Mouse (Mus musculus): Measurements from ENCODE around the gene Sh2b3. TPM values are rescaled to one million over a fixed set of nuclear protein-coding genes. Genes with fewer than 3 reads are reported as not detected.

Gene Sh2b3
- total and polyA plus RNA-seq, 3 experiments: 22.8 to 38.3 (median 35.4) TPM

DNA sequence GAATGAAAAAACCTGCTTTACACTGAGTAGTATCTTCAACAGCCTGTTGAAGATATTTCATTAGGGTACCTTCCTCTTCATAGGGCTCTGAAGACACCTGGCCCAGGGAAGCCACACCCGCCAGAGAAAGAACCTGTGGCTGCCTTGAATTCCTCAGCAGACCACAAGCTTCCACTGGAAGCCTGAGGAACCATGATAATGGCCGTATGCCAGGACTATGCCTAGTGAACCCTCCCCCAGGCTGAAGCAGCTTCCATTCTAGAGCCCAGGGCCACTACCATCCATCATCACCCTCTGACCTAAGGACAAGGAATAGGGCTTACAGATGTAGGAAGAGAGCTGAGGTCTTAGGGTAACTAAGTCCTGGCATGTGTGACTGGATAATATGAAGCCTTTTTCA lies 17.3 kb downstream of the Sh2b3 start:
- H3K27me3 ChIP-seq (replicated peaks): no peaks in the 10 kb centered on the region
- no peak overlapping the region for H3K9ac ChIP-seq (ENCODE audit: insufficient read depth, low read depth)
- no peak for DNase-seq (ENCODE audit: extremely low read depth)
- dilution Hi-C loops (cut with MboI; ENCODE audit: extremely low pct_ligation_motif_present, extremely low pct_unique_long_range_greater_than_20kb, low sequenced_read_pairs) (no loop called here), in situ Hi-C loops (cut with MboI; ENCODE audit: low pct_ligation_motif_present, low pct_unique_long_range_greater_than_20kb, low sequenced_read_pairs) (no loop called here)
- no peak overlapping the region for H3K4me2 ChIP-seq (ENCODE audit: insufficient read depth, low read depth, poor library complexity, severe bottlenecking)
- TF ChIP-seq ZMIZ1 (IDR thresholded peaks at IDR 0.05; ENCODE audit: low read depth, low read length) (peak; percentile 27; the same call in 1 of the 2 replicates), ZNF384 (IDR thresholded peaks at IDR 0.05; ENCODE audit: low read depth, low read length) (no peak)
- peaks cover 20 to 45% of the 10 kb centered on the region in 2 experiments for H3K4me1 ChIP-seq (ENCODE audit: control insufficient read depth in 1 of 2, insufficient read depth in 2 of 2)
- H3K27ac ChIP-seq (ENCODE audit: insufficient read depth, low read depth): no peak overlapping the region
- peaks cover 41% of the 10 kb centered on the region for H3K79me2 ChIP-seq (replicated peaks; ENCODE audit: control insufficient read depth, extremely low read depth, insufficient read depth, poor library complexity, severe bottlenecking)
- H3K4me3 ChIP-seq (replicated peaks in 1 of 3; ENCODE audit: low read depth in 2 of 3, low read length in 2 of 3, poor library complexity in 1 of 3): no peak overlapping the region
- no peaks in the 10 kb centered on the region for H3K9me3 ChIP-seq (replicated peaks; ENCODE audit: low read length)
- H3K36me3 ChIP-seq (replicated peaks in 1 of 2; ENCODE audit: control insufficient read depth in 1 of 2, insufficient read depth in 1 of 2, low read length in 1 of 2): peaks cover 92 to 100% of the 10 kb centered on the region in 2 experiments

DNA sequence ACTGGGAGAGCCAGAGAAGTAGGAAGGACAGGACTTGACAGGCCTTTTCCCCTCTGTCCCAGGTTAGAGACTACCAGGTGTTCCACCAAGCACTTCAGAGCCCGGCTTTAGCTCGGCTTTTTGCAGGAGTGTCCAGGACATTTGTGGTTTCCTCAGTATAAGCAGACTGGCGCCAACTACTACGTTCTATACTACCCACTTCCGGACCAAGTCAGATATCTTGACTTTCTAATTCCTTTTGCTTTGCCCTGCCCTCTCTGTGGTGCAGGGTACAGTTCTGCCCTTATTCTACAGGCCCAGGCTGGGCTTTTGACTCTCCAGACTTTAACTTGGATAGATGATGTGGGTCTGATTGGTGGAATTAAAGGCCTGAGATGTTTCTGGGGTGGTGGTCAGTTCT lies 17.9 kb downstream of the Sh2b3 start:
- Histone ChIP-seq H3K36me3 (replicated peaks in 1 of 2; ENCODE audit: control insufficient read depth in 1 of 2, insufficient read depth in 1 of 2, low read length in 1 of 2) (peaks cover 91 to 98% of the 10 kb centered on the region in 2 experiments), H3K27ac (ENCODE audit: insufficient read depth, low read depth) (no peak overlapping the region)

DNA sequence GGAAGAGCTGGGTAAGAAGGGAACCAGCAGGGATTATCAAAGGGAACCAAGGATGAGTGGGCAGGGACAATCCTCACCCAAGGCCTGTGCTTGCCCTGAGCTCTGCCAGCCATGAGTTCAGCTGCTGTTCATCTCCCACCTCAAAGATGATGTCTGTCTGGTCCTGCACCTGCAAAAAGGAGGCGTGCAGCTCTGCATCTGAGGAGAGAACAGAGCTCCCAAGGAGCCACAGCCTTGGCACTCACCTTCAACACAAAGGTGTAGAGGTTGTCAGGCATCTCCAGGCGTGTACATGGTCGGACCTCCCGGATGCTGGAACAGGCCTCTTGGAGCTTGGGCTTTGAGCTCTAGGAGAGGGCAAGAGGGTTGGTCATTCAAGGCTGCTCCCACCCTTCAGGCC lies 18.6 kb downstream of the Sh2b3 start:
- no peak overlapping the region for H3K27ac ChIP-seq (ENCODE audit: insufficient read depth, low read depth)
- peaks cover 11 to 32% of the 10 kb centered on the region in 2 experiments for H3K4me1 ChIP-seq (ENCODE audit: control insufficient read depth in 1 of 2, insufficient read depth in 2 of 2)
- peaks cover 28% of the 10 kb centered on the region for H3K79me2 ChIP-seq (replicated peaks; ENCODE audit: control insufficient read depth, extremely low read depth, insufficient read depth, poor library complexity, severe bottlenecking)
- H3K27me3 ChIP-seq (replicated peaks): no peaks in the 10 kb centered on the region
- dilution Hi-C loops (cut with MboI; ENCODE audit: extremely low pct_ligation_motif_present, extremely low pct_unique_long_range_greater_than_20kb, low sequenced_read_pairs): no loop called here
- H3K9me3 ChIP-seq (replicated peaks; ENCODE audit: low read length): no peaks in the 10 kb centered on the region
- no peak overlapping the region for H3K9ac ChIP-seq (ENCODE audit: insufficient read depth, low read depth)
- peaks cover 90 to 98% of the 10 kb centered on the region in 2 experiments for H3K36me3 ChIP-seq (replicated peaks in 1 of 2; ENCODE audit: control insufficient read depth in 1 of 2, insufficient read depth in 1 of 2, low read length in 1 of 2)
- H3K4me3 ChIP-seq (replicated peaks in 1 of 3; ENCODE audit: low read depth in 2 of 3, low read length in 2 of 3, poor library complexity in 1 of 3): no peak overlapping the region
- H3K4me2 ChIP-seq (ENCODE audit: insufficient read depth, low read depth, poor library complexity, severe bottlenecking): no peak overlapping the region
- TF ChIP-seq IRF4 (IDR thresholded peaks at IDR 0.05; ENCODE audit: low read depth, low read length): no peak
- no peak for TF ChIP-seq SMC3 (IDR thresholded peaks at IDR 0.05; ENCODE audit: low read depth, low read length)
- TF ChIP-seq POLR2A (IDR thresholded peaks at IDR 0.05; ENCODE audit: low read depth, low read length): 0 out of 2 replicates have a peak, but pooled peaks have one; percentile 35
- in situ Hi-C loops (cut with MboI; ENCODE audit: low pct_ligation_motif_present, low pct_unique_long_range_greater_than_20kb, low sequenced_read_pairs): no loop called here
- DNase-seq (ENCODE audit: extremely low read depth): no peak

More for the DNA sequence above, 17.9 kb downstream of the Sh2b3 start:
- Histone ChIP-seq H3K27me3 (replicated peaks) (no peaks in the 10 kb centered on the region), H3K4me3 (replicated peaks in 1 of 3; ENCODE audit: low read depth in 2 of 3, low read length in 2 of 3, poor library complexity in 1 of 3) (no peak overlapping the region), H3K79me2 (replicated peaks; ENCODE audit: control insufficient read depth, extremely low read depth, insufficient read depth, poor library complexity, severe bottlenecking) (peaks cover 35% of the 10 kb centered on the region), H3K9ac (ENCODE audit: insufficient read depth, low read depth) (no peak overlapping the region), H3K4me1 (ENCODE audit: control insufficient read depth in 1 of 2, insufficient read depth in 2 of 2) (peaks cover 18 to 39% of the 10 kb centered on the region in 2 experiments), H3K4me2 (ENCODE audit: insufficient read depth, low read depth, poor library complexity, severe bottlenecking) (no peak overlapping the region), H3K9me3 (replicated peaks; ENCODE audit: low read length) (no peaks in the 10 kb centered on the region)
- DNase-seq (ENCODE audit: extremely low read depth): no peak
- in situ Hi-C loops (cut with MboI; ENCODE audit: low pct_ligation_motif_present, low pct_unique_long_range_greater_than_20kb, low sequenced_read_pairs) (no loop called here), dilution Hi-C loops (cut with MboI; ENCODE audit: extremely low pct_ligation_motif_present, extremely low pct_unique_long_range_greater_than_20kb, low sequenced_read_pairs) (no loop called here)
- TF ChIP-seq GABPA (IDR thresholded peaks at IDR 0.05; ENCODE audit: insufficient replicate concordance, low read depth, low read length): no peak
- TF ChIP-seq CTCF (conservative IDR thresholded peaks at IDR 0.05 in 1 of 2, IDR thresholded peaks at IDR 0.05 in 1 of 2; ENCODE audit: low read depth in 2 of 2, low read length in 2 of 2): no peak

DNA sequence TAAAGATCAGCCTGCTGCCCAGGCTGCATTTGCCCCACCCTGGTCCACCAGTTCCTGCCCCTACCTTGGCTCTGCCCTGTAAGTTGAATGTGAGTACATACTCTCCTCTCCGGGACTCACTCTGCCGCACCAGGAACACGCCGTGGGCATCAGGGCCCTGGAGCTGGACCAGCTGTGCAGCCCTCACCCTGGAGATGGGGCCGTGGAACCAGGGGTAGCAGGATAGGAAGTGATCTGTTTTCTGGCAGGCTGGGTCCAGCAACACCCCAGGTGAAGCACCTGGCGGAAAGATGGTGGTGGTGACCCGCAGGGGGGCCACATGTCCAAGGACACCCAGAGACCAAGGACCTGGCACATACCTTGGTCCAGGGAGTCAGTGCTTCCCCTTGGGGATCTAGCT lies 19.0 kb downstream of the Sh2b3 start:
- Histone ChIP-seq H3K79me2 (replicated peaks; ENCODE audit: control insufficient read depth, extremely low read depth, insufficient read depth, poor library complexity, severe bottlenecking) (peaks cover 24% of the 10 kb centered on the region), H3K4me1 (ENCODE audit: control insufficient read depth in 1 of 2, insufficient read depth in 2 of 2) (peaks cover 8 to 27% of the 10 kb centered on the region in 2 experiments), H3K9ac (ENCODE audit: insufficient read depth, low read depth) (no peak overlapping the region), H3K27me3 (replicated peaks) (no peaks in the 10 kb centered on the region), H3K4me2 (ENCODE audit: insufficient read depth, low read depth, poor library complexity, severe bottlenecking) (no peak overlapping the region), H3K27ac (ENCODE audit: insufficient read depth, low read depth) (no peak overlapping the region), H3K36me3 (replicated peaks in 1 of 2; ENCODE audit: control insufficient read depth in 1 of 2, insufficient read depth in 1 of 2, low read length in 1 of 2) (peaks cover 90 to 98% of the 10 kb centered on the region in 2 experiments), H3K4me3 (replicated peaks in 1 of 3; ENCODE audit: low read depth in 2 of 3, low read length in 2 of 3, poor library complexity in 1 of 3) (no peak overlapping the region), H3K9me3 (replicated peaks; ENCODE audit: low read length) (no peaks in the 10 kb centered on the region)
- dilution Hi-C loops (cut with MboI; ENCODE audit: extremely low pct_ligation_motif_present, extremely low pct_unique_long_range_greater_than_20kb, low sequenced_read_pairs): no loop called here
- TF ChIP-seq RCOR1 (conservative IDR thresholded peaks at IDR 0.05; ENCODE audit: low read depth, low read length) (no peak), ZC3H11A (IDR thresholded peaks at IDR 0.05; ENCODE audit: low read depth, low read length) (no peak), CHD2 (IDR thresholded peaks at IDR 0.05; ENCODE audit: low read length) (no peak), ZNF384 (IDR thresholded peaks at IDR 0.05; ENCODE audit: low read depth, low read length) (no peak), ZMIZ1 (IDR thresholded peaks at IDR 0.05; ENCODE audit: low read depth, low read length) (no peak), RAD21 (IDR thresholded peaks at IDR 0.05; ENCODE audit: low read depth, low read length) (no peak), GABPA (IDR thresholded peaks at IDR 0.05; ENCODE audit: insufficient replicate concordance, low read depth, low read length) (no peak), POLR2A (IDR thresholded peaks at IDR 0.05; ENCODE audit: low read depth, low read length) (no peak), ZKSCAN1 (IDR thresholded peaks at IDR 0.05; ENCODE audit: borderline replicate concordance, low read depth, low read length) (no peak), NELFE (IDR thresholded peaks at IDR 0.05; ENCODE audit: low read depth, low read length) (no peak)
- in situ Hi-C loops (cut with MboI; ENCODE audit: low pct_ligation_motif_present, low pct_unique_long_range_greater_than_20kb, low sequenced_read_pairs): no loop called here
- no peak for DNase-seq (ENCODE audit: extremely low read depth)
